In the genomic region with DNA sequence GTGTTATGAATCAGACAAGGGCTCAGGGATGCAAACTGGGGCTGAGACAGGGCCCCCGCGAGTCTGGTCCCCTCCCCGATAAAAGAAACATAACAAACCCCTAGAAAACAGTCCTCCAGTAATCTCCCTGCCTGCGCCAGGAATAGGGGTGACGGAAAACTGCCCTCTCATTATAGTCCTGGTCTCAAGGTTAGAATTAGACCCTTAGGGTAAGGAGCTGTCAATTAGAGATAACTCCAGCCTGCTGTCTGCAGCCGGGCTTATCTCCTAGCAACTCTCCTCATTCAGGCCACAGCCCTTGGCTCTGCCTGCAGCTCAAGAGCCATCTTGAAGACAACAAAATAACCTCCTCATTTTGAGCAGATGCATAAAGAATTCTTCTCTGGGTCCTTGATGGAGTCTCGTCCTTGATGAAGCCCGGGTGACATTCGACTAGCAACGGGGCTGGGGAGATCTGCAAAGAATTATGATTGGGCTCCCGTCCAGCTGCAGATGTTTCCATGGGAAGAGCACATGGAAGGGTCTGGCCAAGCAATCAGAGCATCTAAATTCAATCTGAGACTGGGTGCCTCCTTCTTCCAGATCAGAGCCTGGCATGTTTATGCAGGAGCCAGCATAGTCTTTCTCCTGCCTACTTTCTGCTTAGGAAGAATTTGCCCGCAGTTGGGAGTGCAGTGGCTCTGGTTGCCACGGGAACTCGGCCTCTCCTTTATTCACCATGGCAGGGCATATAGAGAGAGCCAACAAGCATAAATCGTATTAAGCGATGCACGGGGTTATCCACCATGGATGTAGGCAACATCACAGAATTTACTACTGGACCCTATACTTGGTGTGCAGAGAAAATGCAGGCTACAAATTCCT, we compare ENCODE assay signal across 10 mouse cellular contexts.
DNase-seq lines count a peak whose midpoint lies in the region; ATAC-seq and TF ChIP-seq lines count a peak whose summit lies in the region.
"Had no signal": no experiment of that assay in that cellular context is flagged by ENCODE, and none has a peak within 500 bp of the region (broad histone marks: within the 10 kb centered on the region; RNA-seq: fewer than 3 reads in every experiment).

No protein-coding gene starts in this region.

- H3K4me2 ChIP-seq in midbrain, embryonic 15.5 days = peak overlapping the region; percentile 56

- WGBS in midbrain, embryonic 15.5 days = 3% methylated on average over 17 of the region's 17 CpGs

- H3K9ac ChIP-seq in midbrain, embryonic 15.5 days = peak overlapping the region; percentile 9

- peak overlapping the region; percentile 60 for H3K4me3 ChIP-seq in gastrocnemius, adult 2 months
- 0 out of 2 replicates have a peak overlapping the region, but pooled peaks have one; percentile 30 for H3K4me3 ChIP-seq in midbrain, embryonic 15.5 days

- no peak overlapping the region for H3K27ac ChIP-seq in gastrocnemius, adult 2 months
- H3K27ac ChIP-seq in midbrain, embryonic 15.5 days = peak overlapping the region; percentile 97
- H3K27ac ChIP-seq: macrophage had no signal

- peaks cover 59% of the 10 kb centered on the region for H3K4me1 ChIP-seq in midbrain, embryonic 15.5 days

- TF ChIP-seq CTCF in gastrocnemius, adult 2 months (IDR thresholded peaks at IDR 0.05) = no peak

- DNase-seq in gastrocnemius, adult 2 months = peak; percentile 17
- DNase-seq in gastrocnemius, postnatal 36 days = no peak
- peak; percentile 39 for DNase-seq in right cerebral cortex, postnatal 25 days
- DNase-seq in right cerebral cortex, adult 18-20 months = no peak
- DNase-seq in layer of hippocampus, postnatal 36 days = peak; percentile 17 to 23
- DNase-seq in spleen, postnatal 14 days (ENCODE audit: low spot score in 2 of 2) = no peak
- no peak for DNase-seq in urinary bladder, adult 18-20 months (ENCODE audit: low spot score in 2 of 2)

- no peaks in the 10 kb centered on the region for H3K9me3 ChIP-seq in midbrain, embryonic 15.5 days

- peak; percentile 77 for ATAC-seq in midbrain, embryonic 15.5 days (replicated peaks)

- no peaks in the 10 kb centered on the region for H3K36me3 ChIP-seq in midbrain, embryonic 15.5 days (replicated peaks)

- H3K27me3 ChIP-seq in midbrain, embryonic 15.5 days (replicated peaks) = no peaks in the 10 kb centered on the region
- H3K27me3 ChIP-seq: CH12.LX had no signal

- intact Hi-C loops in gastrocnemius, adult 2 months (cut with DNase I) = no loop called here
- intact Hi-C loops in gastrocnemius, postnatal 36 days (cut with DNase I) = no loop called here

Comparison
In these comparisons a context has a peak if more than half of its experiments do, and no peak if none do; other contexts are left out.
1. DNase-seq: peak in gastrocnemius, adult 2 months (single experiment), right cerebral cortex, postnatal 25 days (single experiment) and layer of hippocampus, postnatal 36 days (2 of 2); none in gastrocnemius, postnatal 36 days (0 of 2), right cerebral cortex, adult 18-20 months (single experiment), spleen, postnatal 14 days (0 of 2) and urinary bladder, adult 18-20 months (0 of 2).